Mouse (Mus musculus) embryonic fibroblast, embryonic 13.5 days (primary cell): Measurements from ENCODE around the gene Rnf150. TPM values are rescaled to one million over a fixed set of nuclear protein-coding genes. Genes with fewer than 3 reads are reported as not detected.

ENCODE experiments used
- H3K27ac ChIP-seq: 2 replicates; pipeline ENCODE4 v1.5.1; 2012; ENCODE audit warnings: low read length, control low read depth, inconsistent platforms; ENCODE audit not compliant: insufficient read depth
- H3K4me1 ChIP-seq: 2 replicates; pipeline ENCODE4 v1.6.1; 2011; ENCODE audit warnings: low read length; ENCODE audit not compliant: control insufficient read depth, insufficient read depth
- H3K4me3 ChIP-seq: 2 replicates; pipeline ENCODE4 v1.5.1; 2011; ENCODE audit warnings: mild to moderate bottlenecking, control low read depth, low read length; ENCODE audit not compliant: insufficient read depth
- CTCF ChIP-seq: IDR thresholded peaks from 2 replicates; pipeline ENCODE4 v1.5.1; 2011; ENCODE audit warnings: mild to moderate bottlenecking, control low read depth, low read length, moderate library complexity, borderline replicate concordance; ENCODE audit not compliant: insufficient read depth
- POLR2A ChIP-seq: IDR thresholded peaks from 2 replicates; pipeline ENCODE4 v1.6.1; 2011; ENCODE audit warnings: low read depth, mild to moderate bottlenecking, control low read depth, low read length, moderate library complexity
- polyA plus RNA-seq: library from polyadenylated mRNA; stranded (reverse); fragments of >200 nt; gene quantifications from 2 replicates; pipeline ENCODE4 v1.2.4, GENCODE M21; 2011; ENCODE audit warnings: low read depth; ENCODE audit not compliant: missing spikeins, insufficient read length

The Rnf150 gene
- polyA plus RNA-seq, 1 experiment, result 36.3 TPM

GRCm38 (mm10) chr8:82907271-82907670, 44.1 kb downstream of the Rnf150 start:
- H3K4me3 ChIP-seq, result no peak overlapping the region
- H3K4me1 ChIP-seq, result peaks cover 17% of the 10 kb centered on the region
- TF ChIP-seq POLR2A, result no peak
- no peak for TF ChIP-seq CTCF
- peak overlapping the region; percentile 56 for H3K27ac ChIP-seq

GRCm38 (mm10) chr8:82911436-82911835, 48.3 kb downstream of the Rnf150 start:
- TF ChIP-seq POLR2A (no peak), CTCF (no peak)
- Histone ChIP-seq H3K4me3 (no peak overlapping the region), H3K27ac (no peak overlapping the region), H3K4me1 (peaks cover 23% of the 10 kb centered on the region)

- H3K4me1 ChIP-seq, result peaks cover 26% of the 10 kb centered on the region
- H3K4me3 ChIP-seq, result no peak overlapping the region
- TF ChIP-seq CTCF, result no peak
- TF ChIP-seq POLR2A, result no peak
- no peak overlapping the region for H3K27ac ChIP-seq
Measured at GRCm38 (mm10) chr8:82912282-82912681, 49.1 kb downstream of the Rnf150 start.

GRCm38 (mm10) chr8:82914543-82914942, 51.4 kb downstream of the Rnf150 start:
- H3K4me1 ChIP-seq, result peaks cover 22% of the 10 kb centered on the region
- H3K4me3 ChIP-seq, result no peak overlapping the region
- TF ChIP-seq POLR2A (no peak), CTCF (no peak)
- H3K27ac ChIP-seq, result peak overlapping the region; percentile 87

GRCm38 (mm10) chr8:82916851-82917539, 53.8 kb downstream of the Rnf150 start:
- TF ChIP-seq CTCF, result no peak
- Histone ChIP-seq H3K4me1 (peaks cover 22% of the 10 kb centered on the region), H3K4me3 (no peak overlapping the region), H3K27ac (peak overlapping the region; percentile 96)

GRCm38 (mm10) chr8:82917540-82918316, 54.6 kb downstream of the Rnf150 start:
- Histone ChIP-seq H3K4me3 (no peak overlapping the region), H3K27ac (peak overlapping the region; percentile 96), H3K4me1 (peaks cover 19% of the 10 kb centered on the region)
- no peak for TF ChIP-seq CTCF
- no peak for TF ChIP-seq POLR2A

- Histone ChIP-seq H3K27ac (no peak overlapping the region), H3K4me3 (no peak overlapping the region), H3K4me1 (peaks cover 14% of the 10 kb centered on the region)
- no peak for TF ChIP-seq POLR2A
Measured at GRCm38 (mm10) chr8:82919676-82920075, 56.5 kb downstream of the Rnf150 start.

GRCm38 (mm10) chr8:82920124-82920523, 57.0 kb downstream of the Rnf150 start:
- Histone ChIP-seq H3K4me3 (no peak overlapping the region), H3K4me1 (peaks cover 12% of the 10 kb centered on the region), H3K27ac (no peak overlapping the region)
- TF ChIP-seq CTCF, result no peak
- TF ChIP-seq POLR2A, result no peak

- Histone ChIP-seq H3K4me1 (peaks cover 2% of the 10 kb centered on the region; the same call in 1 of the 2 replicates), H3K27ac (no peak overlapping the region), H3K4me3 (no peak overlapping the region)
- no peak for TF ChIP-seq POLR2A
- TF ChIP-seq CTCF, result no peak
Measured at GRCm38 (mm10) chr8:82925286-82925685, 62.1 kb downstream of the Rnf150 start.

- H3K4me3 ChIP-seq, result no peak overlapping the region
- TF ChIP-seq POLR2A (no peak), CTCF (no peak)
- H3K27ac ChIP-seq, result no peak overlapping the region
- peaks cover 3% of the 10 kb centered on the region for H3K4me1 ChIP-seq
Measured at GRCm38 (mm10) chr8:82926518-82926917, 63.4 kb downstream of the Rnf150 start.
